Mouse (Mus musculus): Measurements from ENCODE around the gene Swi5.
"Not testable (repeated sequence)": the region's sequence is repeated elsewhere in the genome, so short reads cannot be mapped to it uniquely, and the experiment has no call there.

Gene Swi5

DNA sequence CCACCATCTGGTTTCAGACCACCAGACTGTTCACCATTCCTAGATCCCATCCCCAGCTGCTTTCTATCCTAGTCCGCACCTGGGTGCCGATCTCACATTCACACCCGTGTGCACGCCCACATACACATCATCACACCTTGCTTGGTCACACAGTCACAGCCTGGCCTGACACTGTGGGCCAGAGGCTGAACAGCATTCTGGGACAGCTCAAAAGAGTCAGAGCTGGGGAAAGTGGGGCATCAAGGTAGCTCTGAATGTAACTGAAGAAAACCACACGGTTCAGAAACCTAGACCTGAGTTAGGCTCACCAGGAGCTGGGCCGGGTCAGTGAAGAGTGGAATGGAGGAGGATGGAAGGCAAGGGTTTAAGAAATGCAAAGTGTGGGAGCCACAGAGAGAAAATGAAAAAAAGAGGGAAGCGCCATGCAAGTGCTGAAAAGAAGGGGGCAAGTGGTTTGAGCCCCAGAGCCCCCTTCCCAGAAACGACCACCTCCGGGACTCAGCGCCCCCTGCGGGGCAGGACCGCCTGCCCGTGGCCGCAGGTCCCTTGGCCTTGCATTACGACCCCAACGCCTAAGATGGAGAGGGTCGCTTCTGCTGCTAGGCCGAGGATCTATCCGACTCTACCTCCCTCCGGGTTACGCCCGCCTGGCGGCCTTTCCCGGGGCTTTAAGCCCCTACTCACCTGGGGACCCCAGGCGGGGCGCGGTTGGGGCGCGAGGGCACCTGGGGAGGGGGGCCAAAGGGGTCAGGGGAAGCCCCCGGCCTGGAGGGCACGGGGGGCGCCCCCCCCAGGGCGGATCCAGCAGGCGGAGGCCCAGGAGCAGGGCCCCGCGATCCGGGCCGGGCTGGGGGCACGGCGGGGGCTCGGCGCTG, 23.8 kb upstream of the Swi5 start:
- DNase-seq (ENCODE audit: low spot score), result no peak

GRCm38 (mm10) chr2:32310096-32310845, 22.4 kb upstream of the Swi5 start:
- DNase-seq (ENCODE audit: low spot score), result no peak

- DNase-seq (ENCODE audit: low spot score), result no peak
These were observed 21.1 kb upstream of the Swi5 start for GRCm38 (mm10) chr2:32308870-32309568.

GRCm38 (mm10) chr2:32307941-32308760, 20.3 kb upstream of the Swi5 start:
- DNase-seq (ENCODE audit: low spot score), result peak; percentile 53

GRCm38 (mm10) chr2:32307247-32307798, 19.4 kb upstream of the Swi5 start:
- DNase-seq (ENCODE audit: low spot score), result no peak

DNA sequence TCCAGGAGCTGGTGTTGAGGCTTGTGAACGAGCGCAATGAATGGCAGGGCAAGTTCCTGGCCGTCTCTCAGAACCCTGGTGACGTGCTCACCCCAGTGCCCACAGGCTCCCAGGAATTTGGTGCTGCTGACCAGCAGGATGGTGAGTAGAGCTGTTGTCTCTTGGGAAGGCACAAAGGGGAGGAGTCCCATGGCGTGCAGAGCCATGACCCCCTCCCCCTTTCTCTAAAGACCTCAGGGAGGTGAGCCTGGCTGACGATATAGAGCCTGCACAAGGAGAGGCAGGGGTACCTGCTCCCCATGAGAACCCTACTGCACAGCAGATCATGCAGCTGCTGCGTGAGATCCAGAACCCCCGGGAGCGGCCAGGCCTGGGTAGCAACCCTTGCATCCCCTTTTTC, 18.3 kb upstream of the Swi5 start:
- DNase-seq (ENCODE audit: low spot score), result no peak

GRCm38 (mm10) chr2:32305668-32306067, 17.8 kb upstream of the Swi5 start:
- no peak for DNase-seq (ENCODE audit: low spot score)

DNA sequence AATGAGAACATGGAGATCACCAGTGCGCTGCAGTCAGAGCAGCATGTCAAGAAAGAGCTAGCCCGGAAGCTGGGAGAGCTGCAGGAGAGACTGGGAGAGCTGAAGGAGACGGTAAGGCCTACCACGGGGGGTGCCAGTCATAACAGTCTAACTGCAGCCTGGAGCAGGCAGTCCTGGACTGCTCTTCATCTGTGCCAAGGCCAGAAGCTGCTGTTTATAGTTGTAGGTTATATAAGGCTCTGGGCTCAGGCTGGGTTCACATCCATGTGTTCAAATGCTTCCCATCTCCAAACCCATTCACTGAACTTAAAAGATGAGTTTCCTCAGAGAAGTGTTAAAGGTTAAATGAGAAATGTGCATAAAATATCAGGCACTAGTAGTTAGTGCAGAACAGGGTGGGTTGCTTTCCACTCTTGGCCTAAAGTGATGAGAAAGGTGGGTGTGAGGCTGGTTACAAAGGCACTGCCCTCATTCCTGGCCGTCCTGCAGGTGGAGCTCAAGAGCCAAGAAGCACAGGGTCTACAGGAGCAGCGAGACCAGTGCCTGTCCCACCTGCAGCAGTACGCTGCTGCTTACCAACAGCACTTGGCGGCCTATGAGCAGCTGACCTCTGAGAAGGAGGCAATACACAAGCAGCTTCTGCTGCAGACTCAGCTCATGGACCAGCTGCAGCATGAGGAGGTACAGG, 16.4 kb upstream of the Swi5 start:
- DNase-seq (ENCODE audit: low spot score), result no peak

DNA sequence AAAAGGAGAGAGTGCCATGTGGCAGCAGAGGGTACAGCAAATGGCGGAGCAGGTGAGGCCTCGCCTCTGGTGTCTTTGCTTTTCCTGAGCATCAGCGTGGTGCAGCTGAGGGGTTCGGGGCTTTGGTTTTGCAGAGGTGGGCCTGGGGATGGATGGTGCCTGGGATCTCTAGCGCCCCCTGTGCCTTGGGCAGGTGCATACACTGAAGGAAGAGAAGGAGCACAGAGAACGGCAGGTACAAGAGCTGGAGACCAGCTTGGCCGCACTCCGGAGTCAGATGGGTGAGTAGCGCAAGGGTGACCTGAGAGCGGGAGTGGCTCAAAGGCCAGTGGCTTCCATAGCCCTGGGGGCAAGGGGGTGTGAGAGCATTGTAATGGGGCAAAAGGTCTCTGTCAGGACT, 15.1 kb upstream of the Swi5 start:
- no peak for DNase-seq (ENCODE audit: low spot score)

- no peak for DNase-seq (ENCODE audit: low spot score)
These were observed 11.6 kb upstream of the Swi5 start for GRCm38 (mm10) chr2:32299469-32299868.

DNA sequence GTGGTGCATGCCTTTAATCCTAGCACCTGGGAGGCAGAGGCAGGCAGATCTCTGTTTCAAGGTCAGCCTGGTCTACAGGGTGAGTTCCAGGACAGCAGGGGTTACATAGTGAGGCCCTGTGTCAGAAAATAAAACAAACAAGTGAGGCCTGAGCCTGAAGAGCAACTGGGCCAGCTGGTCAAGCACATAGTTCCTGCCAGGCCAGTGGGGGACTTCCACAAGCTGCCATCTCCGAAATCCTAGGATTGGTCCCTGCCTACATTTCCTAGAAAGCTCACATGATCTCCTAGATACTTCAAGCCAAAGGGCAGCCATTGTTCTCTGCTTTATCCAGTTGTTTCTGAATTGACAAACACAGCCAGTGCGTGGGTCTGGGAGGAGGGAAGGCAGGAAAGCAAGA, 8.0 kb upstream of the Swi5 start:
- DNase-seq (ENCODE audit: low spot score), result not testable (repeated sequence)

DNA sequence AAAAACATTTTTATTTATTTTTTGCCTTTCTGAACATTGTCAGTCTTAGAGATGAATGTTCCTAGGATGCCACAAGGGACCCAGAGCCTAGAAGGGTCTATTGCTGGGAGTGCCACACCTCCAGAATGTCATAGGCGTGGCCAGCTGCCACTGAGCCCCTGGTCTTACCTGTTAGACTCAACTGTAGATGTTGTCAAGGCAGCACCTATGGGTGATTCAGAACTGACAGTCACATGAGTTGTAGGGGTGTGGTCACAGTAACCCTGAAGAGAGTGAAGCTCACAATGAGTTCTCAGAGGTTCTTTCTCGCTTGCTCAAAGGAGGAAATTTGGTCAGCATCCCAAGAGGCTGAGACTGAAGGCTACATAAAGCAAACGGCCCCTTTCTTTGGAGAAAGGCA, 7.4 kb upstream of the Swi5 start:
- DNase-seq (ENCODE audit: low spot score), result no peak

GRCm38 (mm10) chr2:32294348-32294747, 6.5 kb upstream of the Swi5 start:
- no peak for DNase-seq (ENCODE audit: low spot score)

DNA sequence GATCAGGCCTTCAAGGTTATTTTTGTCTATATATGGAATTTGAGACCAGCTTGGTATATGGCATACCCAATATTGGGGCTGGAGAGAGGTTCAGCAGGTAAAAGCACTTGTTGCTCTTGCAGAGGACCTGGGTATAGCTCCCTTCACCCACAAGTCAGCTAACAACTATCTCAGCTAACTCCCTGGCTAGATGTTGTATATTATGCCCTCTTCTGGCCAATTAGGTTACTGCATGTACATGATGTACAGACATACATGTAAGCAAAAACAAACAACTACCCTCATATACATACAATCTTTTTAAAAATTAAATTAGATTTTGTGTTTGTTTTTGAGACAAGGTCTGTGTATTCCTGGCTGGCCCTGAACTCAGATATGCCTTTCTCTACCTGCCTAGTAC, 1.7 kb upstream of the Swi5 start:
- peak; percentile 62 for DNase-seq (ENCODE audit: low spot score)

- DNase-seq (ENCODE audit: low spot score), result peak; percentile 50
These were observed 576 bp upstream of the Swi5 start for GRCm38 (mm10) chr2:32288371-32288931.

DNA sequence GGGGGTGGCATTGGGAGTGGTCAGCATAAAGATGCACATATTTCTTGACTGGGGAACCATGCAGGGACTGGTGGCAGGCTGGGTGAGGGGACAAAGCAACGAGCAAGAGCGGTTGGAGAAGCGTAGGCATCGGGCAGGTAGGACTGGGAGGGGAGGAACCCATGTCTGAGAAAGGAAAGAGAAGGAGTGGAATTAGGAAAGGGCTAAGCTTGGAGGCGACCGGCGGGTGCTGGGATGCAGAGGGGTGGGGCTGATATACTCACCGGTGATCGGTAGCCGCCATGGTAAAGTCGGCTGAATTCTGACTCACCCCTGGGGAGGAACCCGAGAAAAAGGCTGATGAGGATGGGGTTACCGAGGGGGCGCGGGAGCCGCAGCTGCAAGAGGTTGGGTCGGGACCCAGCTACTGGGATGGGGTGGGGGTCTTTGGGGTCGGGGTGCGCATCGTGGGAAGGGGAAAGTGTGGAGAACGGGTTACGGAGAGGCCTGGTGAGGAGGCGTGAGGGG, 488 bp downstream of the Swi5 start, which contains the start of gene Golga2:
TSS of gene Golga2 (plus strand) at position 51 of the 507 bp plus-strand sequence.
- DNase-seq (ENCODE audit: low spot score), result no peak

DNA sequence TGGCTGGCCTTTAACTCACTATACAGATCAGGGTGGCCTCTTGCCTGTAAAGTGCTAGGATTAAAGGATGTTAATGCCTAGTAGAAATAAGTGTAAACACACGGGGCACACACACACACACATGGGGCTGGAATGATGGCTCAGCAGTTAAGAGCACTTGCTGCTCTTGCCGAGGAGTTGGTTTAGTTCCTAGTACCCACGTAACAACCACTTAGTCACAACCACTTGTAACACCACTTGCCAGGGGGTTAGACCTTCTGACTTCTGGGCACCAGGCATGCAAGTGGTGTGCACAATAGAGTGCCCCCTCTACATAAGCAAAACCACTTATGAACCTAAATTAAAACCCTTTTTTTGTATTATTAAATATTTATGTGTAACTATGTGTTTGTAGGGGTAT, 3.9 kb downstream of the Swi5 start:
- DNase-seq (ENCODE audit: low spot score), result no peak

GRCm38 (mm10) chr2:32282727-32283126, 5.1 kb downstream of the Swi5 start:
- peak; percentile 74 for DNase-seq (ENCODE audit: low spot score)

DNA sequence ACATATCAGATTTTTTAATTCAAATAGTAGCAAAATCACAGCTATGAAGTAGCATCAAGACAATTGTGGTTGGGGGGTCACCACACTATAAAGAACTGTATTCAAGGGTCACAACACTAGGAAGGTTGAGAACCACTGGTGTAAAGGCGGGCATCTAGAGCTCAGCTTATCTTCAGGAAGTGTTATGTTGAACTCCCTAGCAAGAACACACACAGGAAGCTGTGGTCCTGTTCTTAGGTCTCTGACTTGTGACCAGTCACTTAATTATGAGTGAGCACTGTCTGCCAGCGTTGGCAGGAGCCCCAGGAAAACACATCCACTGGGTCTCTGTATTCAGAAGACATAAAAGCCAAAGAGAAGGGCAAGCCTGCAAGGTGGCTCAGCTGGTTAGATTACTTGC, 5.6 kb downstream of the Swi5 start:
- DNase-seq (ENCODE audit: low spot score), result no peak

DNA sequence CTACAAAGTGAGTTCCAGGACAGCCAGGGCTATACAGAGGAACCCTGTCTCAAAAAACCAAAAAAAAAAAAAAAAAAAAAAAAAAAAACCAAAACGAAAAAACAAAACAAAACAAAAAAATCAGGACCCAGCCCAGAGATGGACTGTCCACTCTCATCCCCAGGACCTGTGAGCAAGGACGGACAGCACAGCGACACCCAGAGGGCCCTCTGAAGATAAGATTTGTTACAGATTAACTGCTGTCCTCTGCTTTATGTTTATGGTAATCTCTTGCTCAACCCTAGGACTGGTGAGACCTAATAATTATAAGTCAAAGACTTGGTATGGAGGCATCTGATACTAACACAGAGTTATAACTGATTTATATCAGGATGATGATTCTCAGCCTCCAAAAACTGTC, 12.1 kb downstream of the Swi5 start:
- DNase-seq (ENCODE audit: low spot score), result no peak
